Mouse (Mus musculus) small intestine, adult 2 months (tissue): ENCODE results near the gene Olfr5. TPM values are rescaled to one million over a fixed set of nuclear protein-coding genes. Genes with fewer than 3 reads are reported as not detected.
"Not testable (repeated sequence)": the region's sequence is repeated elsewhere in the genome, so short reads cannot be mapped to it uniquely, and the experiment has no call there.

Experiments used
- H3K27ac ChIP-seq: fragments of 200-500 bp; 2 replicates; pipeline ENCODE4 v1.5.1; 2012; ENCODE audit warnings: low read depth, low read length, control low read depth, inconsistent platforms; ENCODE audit not compliant: insufficient read depth
- H3K27me3 ChIP-seq: fragments of 200-500 bp; 2 replicates; pipeline ENCODE4 v1.6.1; 2012; ENCODE audit warnings: mild to moderate bottlenecking, moderate library complexity, low read length, inconsistent platforms; ENCODE audit not compliant: control insufficient read depth, insufficient read depth
- H3K36me3 ChIP-seq: fragments of 200-500 bp; 2 replicates; pipeline ENCODE4 v1.6.1; 2012; ENCODE audit warnings: mild to moderate bottlenecking, low read length, control low read depth, inconsistent platforms; ENCODE audit not compliant: control insufficient read depth, insufficient read depth
- H3K4me1 ChIP-seq: fragments of 200-500 bp; 2 replicates; pipeline ENCODE4 v1.6.1; 2012; ENCODE audit warnings: low read length, inconsistent platforms, mixed read lengths; ENCODE audit not compliant: control insufficient read depth, insufficient read depth, insufficient read length
- H3K4me3 ChIP-seq: fragments of 200-500 bp; 2 replicates; pipeline ENCODE4 v1.5.1; 2012; ENCODE audit warnings: low read depth, mild to moderate bottlenecking, control low read depth, inconsistent platforms, low read length, moderate library complexity
- CTCF ChIP-seq: fragments of 200-500 bp; IDR thresholded peaks from 2 replicates; pipeline ENCODE4 v1.5.1; 2012; ENCODE audit warnings: low read depth, mild to moderate bottlenecking, control low read depth, inconsistent platforms, low read length, moderate library complexity, mixed read lengths; ENCODE audit not compliant: insufficient replicate concordance, insufficient read length; ENCODE audit errors: extremely low read depth
- POLR2A ChIP-seq: fragments of 200-500 bp; IDR thresholded peaks from 2 replicates; pipeline ENCODE4 v1.6.1; 2012; ENCODE audit warnings: low read depth, mild to moderate bottlenecking, control low read depth, inconsistent platforms, low read length, moderate library complexity
- WGBS: fragments of 180-500 bp; shearing (Covaris S2); methylation state at CpG from one replicate; pipeline ENCODE4 v1.1.7; 2018; 5-methylcytosine and 5-hydroxymethylcytosine counted together
- polyA plus RNA-seq: library from polyadenylated mRNA; depleted of rRNA; stranded (reverse); fragments of >200 nt; gene quantifications from 2 replicates; pipeline ENCODE4 v1.2.3, GENCODE M21; 2012; rRNA removed

Olfr5 gene
- not detected in 2 replicates for polyA plus RNA-seq

DNA sequence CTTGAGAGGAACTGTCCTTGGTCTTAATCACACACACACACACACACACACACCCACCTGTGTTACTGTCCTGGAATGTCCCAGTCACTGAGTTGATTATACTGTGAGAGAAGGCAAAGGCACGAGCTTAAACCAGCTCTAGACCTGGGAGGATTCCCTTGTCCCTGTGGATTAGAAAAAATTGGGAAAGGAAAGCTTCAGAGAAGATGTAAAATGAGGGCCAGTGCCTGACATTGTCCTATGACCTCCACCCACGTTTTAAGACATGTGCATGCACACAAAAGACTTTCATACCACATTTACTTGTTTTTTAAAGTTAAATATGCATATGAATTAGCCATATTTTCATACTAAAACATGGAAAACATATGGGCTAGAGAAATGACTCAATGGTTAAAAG, at the start of gene Olfr5:
Gene Olfr5, minus strand, starts transcription at position 101 of the 400 bp plus-strand sequence.
- Histone ChIP-seq H3K27ac (no peak within 1 kb of the TSS), H3K4me1 (no peaks in the 10 kb centered on the region), H3K27me3 (no peaks in the 10 kb centered on the region), H3K36me3 (no peaks in the 10 kb centered on the region), H3K4me3 (no peak within 1 kb of the TSS)
- TF ChIP-seq CTCF (no peak), POLR2A (no peak)
- 8% methylated on average over 2 of the region's 2 CpGs for WGBS

- Histone ChIP-seq H3K36me3 (no peaks in the 10 kb centered on the region), H3K4me3 (no peak overlapping the region), H3K4me1 (no peaks in the 10 kb centered on the region), H3K27me3 (no peaks in the 10 kb centered on the region), H3K27ac (no peak overlapping the region)
- no peak for TF ChIP-seq POLR2A
- TF ChIP-seq CTCF, result peak; percentile 20; the same call in 1 of the 2 replicates
- 69% methylated on average over 5 of the region's 5 CpGs for WGBS
Observed at GRCm38 (mm10) chr7:6526141-6526540, 39.4 kb upstream of the Olfr5 start.

- Histone ChIP-seq H3K4me1 (no peaks in the 10 kb centered on the region), H3K36me3 (no peaks in the 10 kb centered on the region), H3K27me3 (no peaks in the 10 kb centered on the region), H3K4me3 (no peak overlapping the region), H3K27ac (no peak overlapping the region)
- WGBS, result 65% methylated on average over 3 of the region's 3 CpGs
- no peak for TF ChIP-seq CTCF
- no peak for TF ChIP-seq POLR2A
Observed at GRCm38 (mm10) chr7:6525001-6525400, 38.3 kb upstream of the Olfr5 start.

- 83% methylated on average over 5 of the region's 5 CpGs for WGBS
- TF ChIP-seq POLR2A, result no peak
- no peak for TF ChIP-seq CTCF
- Histone ChIP-seq H3K4me3 (no peak within 1 kb of the TSS), H3K36me3 (no peaks in the 10 kb centered on the region), H3K27me3 (no peaks in the 10 kb centered on the region), H3K4me1 (no peaks in the 10 kb centered on the region), H3K27ac (no peak within 1 kb of the TSS)
Observed at GRCm38 (mm10) chr7:6522850-6523249, 36.1 kb upstream of the Olfr5 start, which contains the start of gene Olfr1349. Gene Olfr1349, minus strand, starts transcription at chr7:6522950.

DNA sequence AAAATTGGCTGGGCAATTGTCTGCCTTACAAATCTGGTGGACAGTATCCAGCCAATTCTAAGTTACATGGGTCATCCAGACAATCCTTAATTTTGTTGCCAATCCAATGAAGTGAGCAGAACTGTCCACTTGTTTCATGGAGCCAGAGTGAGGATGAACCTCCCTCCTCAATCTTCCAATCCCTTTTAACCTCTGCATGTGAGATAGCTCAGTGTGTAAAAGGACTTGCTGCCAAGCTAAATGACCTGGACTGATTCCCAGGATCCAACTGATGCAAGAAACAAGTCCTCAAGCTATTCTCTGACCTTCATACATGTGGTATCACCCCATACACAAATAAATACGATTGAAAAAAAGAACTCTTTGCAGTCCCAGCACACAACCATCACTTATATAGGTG, 34.9 kb upstream of the Olfr5 start:
- no peaks in the 10 kb centered on the region for H3K36me3 ChIP-seq
- no peaks in the 10 kb centered on the region for H3K4me1 ChIP-seq
- WGBS, result 20% methylated on average over 1 of the region's 1 CpGs
- TF ChIP-seq CTCF, result no peak
- no peaks in the 10 kb centered on the region for H3K27me3 ChIP-seq
- H3K27ac ChIP-seq, result no peak overlapping the region
- no peak overlapping the region for H3K4me3 ChIP-seq

GRCm38 (mm10) chr7:6508648-6509047, 21.9 kb upstream of the Olfr5 start, which contains the start of gene Olfr1348:
Gene Olfr1348, minus strand, starts transcription at chr7:6508748.
- Histone ChIP-seq H3K27ac (no peak within 1 kb of the TSS), H3K4me3 (no peak within 1 kb of the TSS), H3K27me3 (no peaks in the 10 kb centered on the region), H3K4me1 (no peaks in the 10 kb centered on the region), H3K36me3 (no peaks in the 10 kb centered on the region)
- 93% methylated on average over 1 of the region's 1 CpGs for WGBS
- TF ChIP-seq CTCF, result no peak
- no peak for TF ChIP-seq POLR2A

DNA sequence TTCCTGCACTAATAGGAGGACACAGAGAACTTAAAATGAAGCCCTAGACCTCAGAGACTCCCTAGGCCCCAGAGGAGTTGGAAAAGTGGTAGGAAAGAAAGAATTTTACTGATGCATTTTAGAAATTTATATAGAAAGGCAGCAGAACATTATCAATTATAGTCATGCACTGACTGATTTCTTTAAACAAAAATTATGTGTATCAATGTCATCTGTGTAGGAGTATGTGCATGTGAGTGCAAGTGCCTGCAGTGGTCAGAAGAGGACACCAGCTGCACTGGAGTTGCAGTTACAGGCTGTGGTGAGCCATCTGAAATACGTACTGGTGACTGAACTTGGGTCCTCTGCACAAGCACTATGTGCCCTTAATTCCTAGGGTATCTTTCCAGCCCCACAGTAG, 12.9 kb upstream of the Olfr5 start, which contains the start of gene Olfr1347:
Gene Olfr1347, minus strand, starts transcription at position 101 of the 400 bp plus-strand sequence.
- H3K4me3 ChIP-seq, result no peak within 1 kb of the TSS
- no peaks in the 10 kb centered on the region for H3K4me1 ChIP-seq
- 58% methylated on average over 1 of the region's 1 CpGs for WGBS
- H3K27ac ChIP-seq, result no peak within 1 kb of the TSS
- no peaks in the 10 kb centered on the region for H3K36me3 ChIP-seq
- TF ChIP-seq POLR2A (no peak), CTCF (no peak)
- no peaks in the 10 kb centered on the region for H3K27me3 ChIP-seq

GRCm38 (mm10) chr7:6477633-6478032, 9.1 kb downstream of the Olfr5 start:
- 41% methylated on average over 2 of the region's 2 CpGs for WGBS
- H3K4me1 ChIP-seq, H3K4me3 ChIP-seq, H3K27me3 ChIP-seq, H3K27ac ChIP-seq, H3K36me3 ChIP-seq: not testable (repeated sequence)
